ENCODE assay signal across 9 mouse cellular contexts in genomic region chr14:33978604-33979059, GRCm38 (mm10). TPM values are rescaled to one million over a fixed set of nuclear protein-coding genes. Genes with fewer than 3 reads are reported as not detected.
DNase-seq lines count a peak whose midpoint lies in the region; ATAC-seq and TF ChIP-seq lines count a peak whose summit lies in the region.
"Had no signal": no experiment of that assay in that cellular context is flagged by ENCODE, and none has a peak within 500 bp of the region (broad histone marks: within the 10 kb centered on the region; RNA-seq: fewer than 3 reads in every experiment).

Gene Zfp488 (minus strand): TSS chr14:33978764.

- peak within 1 kb of the TSS; percentile 84 for H3K4me2 ChIP-seq in hindbrain, embryonic 12.5 days (replicated peaks)
- H3K4me2 ChIP-seq in midbrain, postnatal 0 days (ENCODE audit: low read depth, low read length, poor library complexity, severe bottlenecking) = peak within 1 kb of the TSS; percentile 55

- no peak for TF ChIP-seq CTCF in midbrain, postnatal 0 days (IDR thresholded peaks at IDR 0.05)

- intact Hi-C loops in left cerebral cortex, postnatal 4 days (cut with DNase I) = no loop called here

- ATAC-seq in hindbrain, embryonic 12.5 days (ENCODE audit: low FRiP score) = peak; percentile 48
- ATAC-seq in midbrain, postnatal 0 days (ENCODE audit: low FRiP score) = peak; percentile 66; the same call in 1 of the 2 replicates

- peaks cover 15% of the 10 kb centered on the region for H3K27me3 ChIP-seq in hindbrain, embryonic 12.5 days
- H3K27me3 ChIP-seq in midbrain, postnatal 0 days (ENCODE audit: insufficient read depth, low read length) = no peaks in the 10 kb centered on the region

- H3K36me3 ChIP-seq in hindbrain, embryonic 12.5 days = no peaks in the 10 kb centered on the region
- H3K36me3 ChIP-seq in midbrain, postnatal 0 days (ENCODE audit: insufficient read depth, low read length) = no peaks in the 10 kb centered on the region

- H3K27ac ChIP-seq in hindbrain, embryonic 12.5 days = no peak within 1 kb of the TSS; the same call in 1 of the 2 replicates
- no peak within 1 kb of the TSS for H3K27ac ChIP-seq in midbrain, postnatal 0 days (ENCODE audit: low read depth, low read length)
- H3K27ac ChIP-seq: liver, embryonic 14.5 days had no signal

- WGBS in hindbrain, embryonic 12.5 days = 2% methylated on average over 25 of the region's 25 CpGs
- 1% methylated on average over 25 of the region's 25 CpGs for WGBS in midbrain, postnatal 0 days

- DNase-seq in left cerebral cortex, postnatal 4 days = peak; percentile 60
- no peak for DNase-seq in left cerebral cortex, adult 8-10 months (ENCODE audit: low spot score in 2 of 2)
- peak; percentile 39 for DNase-seq in embryo, embryonic 9.5 days (ENCODE audit: extremely low spot score)
- peak; percentile 55 for DNase-seq in midbrain, postnatal 0 days (ENCODE audit: low spot score)
- DNase-seq in MN1 (ENCODE audit: low spot score) = no peak
- DNase-seq in adrenal gland, postnatal 36 days = no peak
- DNase-seq in right cerebral cortex, adult 2 months (ENCODE audit: low spot score in 2 of 2) = no peak

- no peaks in the 10 kb centered on the region for H3K9me3 ChIP-seq in hindbrain, embryonic 12.5 days (replicated peaks)
- no peaks in the 10 kb centered on the region for H3K9me3 ChIP-seq in midbrain, postnatal 0 days (ENCODE audit: low read length)

- H3K9ac ChIP-seq in hindbrain, embryonic 12.5 days = peak within 1 kb of the TSS; percentile 42
- H3K9ac ChIP-seq in midbrain, postnatal 0 days (replicated peaks; ENCODE audit: low read length, poor library complexity, severe bottlenecking) = peak within 1 kb of the TSS; percentile 44
- H3K9ac ChIP-seq: liver, embryonic 14.5 days had no signal

- H3K4me1 ChIP-seq in hindbrain, embryonic 12.5 days = peaks cover 10% of the 10 kb centered on the region; the same call in 1 of the 2 replicates
- no peaks in the 10 kb centered on the region for H3K4me1 ChIP-seq in midbrain, postnatal 0 days (ENCODE audit: insufficient read depth, low read length)

- H3K4me3 ChIP-seq in hindbrain, embryonic 12.5 days = peak within 1 kb of the TSS; percentile 38
- peak within 1 kb of the TSS; percentile 35 for H3K4me3 ChIP-seq in midbrain, postnatal 0 days (ENCODE audit: low read depth, low read length)

RNA-seq across cellular contexts. Expression of gene Zfp488, which starts in this region (rescaled TPM):
- 1 to 10 TPM; 2.3 to 2.9 TPM for total RNA-seq in left cerebral cortex, postnatal 4 days (2021)
- total RNA-seq in left cerebral cortex, adult 8-10 months (2022) = 1 to 10 TPM; 3.4 to 4.6 (median 4.2) TPM
- 0.25 and 0.34 TPM in 2 replicates for polyA plus RNA-seq in hindbrain, embryonic 12.5 days (2016; fragmentation: Nextera tagmentation; extraction: Ambion mirVana)
- total RNA-seq in midbrain, postnatal 0 days (2014; rRNA removed) = 4.7 and 4.9 TPM in 2 replicates
- polyA plus RNA-seq in midbrain, postnatal 0 days (2015; fragmentation: Nextera tagmentation; extraction: Ambion mirVana) = 0.80 and 0.98 TPM in 2 replicates
- total RNA-seq in adrenal gland, postnatal 36 days (2021) = not detected
- polyA plus RNA-seq: liver, embryonic 14.5 days had no signal

Comparison
In these comparisons a context has a peak if more than half of its experiments do, and no peak if none do; other contexts are left out.
1. DNase-seq: peak in left cerebral cortex, postnatal 4 days (single experiment), embryo, embryonic 9.5 days (single experiment) and midbrain, postnatal 0 days (single experiment); none in left cerebral cortex, adult 8-10 months (0 of 2), MN1 (single experiment), adrenal gland, postnatal 36 days (0 of 2) and right cerebral cortex, adult 2 months (0 of 2).
2. Peak in ATAC-seq, H3K4me3 ChIP-seq, H3K9ac ChIP-seq and H3K4me2 ChIP-seq in hindbrain, embryonic 12.5 days; RNA of the gene not detected or under 1 TPM.